Mouse (Mus musculus): ENCODE measurements around the gene Arhgap10.

The Arhgap10 gene

DNA sequence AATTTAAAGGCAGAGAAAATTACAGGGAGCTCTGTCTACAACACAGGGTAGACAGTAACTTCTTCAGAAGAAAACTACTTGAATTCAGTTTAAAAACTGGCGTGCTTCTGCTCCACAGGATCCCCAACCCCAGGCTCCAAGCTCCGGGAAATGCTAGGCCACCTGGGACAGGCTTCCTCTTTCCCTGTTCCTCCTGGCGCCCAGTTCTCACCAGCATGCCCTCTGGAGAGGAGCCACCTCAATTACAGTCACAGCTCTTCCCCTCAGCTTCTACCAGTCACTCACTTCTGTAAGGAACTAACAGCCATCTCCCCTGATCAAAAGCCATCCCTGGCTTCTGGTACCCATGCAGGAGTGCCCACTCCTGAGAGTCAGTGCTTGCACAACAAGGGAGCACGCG is 32.9 kb downstream of the Arhgap10 start:
- DNase-seq (ENCODE audit: low spot score in 2 of 2): no peak

DNA sequence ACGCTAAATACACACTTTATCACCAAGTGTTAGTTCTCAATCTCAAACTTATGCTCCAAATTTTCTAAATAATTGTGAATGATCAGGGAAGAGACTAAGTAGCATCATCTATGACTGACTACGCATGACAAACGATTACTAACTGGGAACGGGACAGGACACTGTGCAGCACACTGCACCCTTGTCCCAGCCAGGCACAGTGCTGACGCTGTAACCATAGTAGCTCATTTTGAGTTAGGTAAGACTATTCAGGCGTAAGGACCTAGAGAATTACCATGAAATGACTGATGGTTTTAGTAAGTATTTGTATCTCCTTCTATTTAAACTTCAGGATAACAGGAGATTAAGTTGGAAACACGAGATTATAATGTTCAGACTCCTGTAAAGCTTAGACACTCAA is 33.5 kb downstream of the Arhgap10 start:
- DNase-seq (ENCODE audit: low spot score in 2 of 2): no peak

DNA sequence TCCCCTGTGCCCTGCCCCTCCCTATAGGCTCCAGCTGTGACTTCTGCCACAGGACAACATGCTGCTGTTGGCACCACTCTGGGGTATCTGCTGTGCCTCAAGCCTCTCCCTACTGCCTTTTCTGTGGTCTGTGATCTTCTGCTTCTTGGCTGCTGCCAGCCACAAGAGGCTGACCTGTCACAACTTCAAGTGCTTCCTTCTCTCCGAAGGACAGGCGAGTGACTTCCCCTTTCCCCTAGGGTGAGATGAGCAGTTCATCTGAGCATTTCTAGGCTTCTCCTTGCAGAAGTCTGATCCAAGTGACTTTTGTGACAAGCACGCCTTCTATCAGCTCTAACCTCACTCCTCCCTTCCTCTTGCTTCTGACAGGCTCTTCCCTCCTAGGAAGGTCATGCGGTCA is 34.1 kb downstream of the Arhgap10 start:
- DNase-seq (ENCODE audit: low spot score in 2 of 2): no peak

DNA sequence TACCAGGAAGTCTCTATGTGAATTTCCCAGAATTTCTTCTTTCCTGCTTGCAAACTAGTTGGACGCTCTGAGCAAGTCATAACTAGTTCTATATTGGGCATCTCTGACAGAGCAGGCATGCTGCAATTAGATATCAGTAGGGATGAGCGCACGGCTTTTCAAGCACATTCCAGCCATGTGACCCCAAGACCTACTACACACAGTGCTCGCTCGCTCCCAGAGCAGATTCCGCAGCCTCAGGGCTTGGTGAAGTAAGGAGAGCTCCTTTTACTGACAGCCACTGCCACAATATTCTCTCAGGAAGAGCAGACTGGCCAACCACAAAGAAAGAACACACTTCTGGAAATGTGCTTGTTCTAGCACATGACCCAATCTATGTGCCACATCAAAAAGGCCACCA is 36.0 kb downstream of the Arhgap10 start:
- DNase-seq (ENCODE audit: low spot score in 2 of 2): no peak

GRCm38 (mm10) chr8:77479995-77480394 is 37.8 kb downstream of the Arhgap10 start:
- DNase-seq (ENCODE audit: low spot score in 2 of 2): no peak

DNA sequence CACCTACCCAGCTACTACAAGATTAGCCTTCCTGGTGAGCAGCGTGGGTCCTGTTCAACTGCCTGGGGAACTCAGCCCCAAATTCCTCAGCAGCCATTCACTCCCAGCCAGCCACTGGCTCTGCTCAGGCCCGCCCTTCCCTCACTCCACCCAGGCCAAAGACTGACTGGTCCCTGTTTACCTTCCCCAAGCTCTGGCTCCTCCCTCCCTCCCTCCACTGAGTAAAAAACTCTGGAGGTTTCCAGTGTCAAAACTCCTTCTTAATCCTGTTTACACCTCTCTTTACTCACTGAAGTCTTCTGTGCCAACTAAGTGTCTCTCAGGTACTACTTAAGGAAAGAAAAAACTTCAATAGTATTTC is 38.9 kb downstream of the Arhgap10 start:
- DNase-seq (ENCODE audit: low spot score in 2 of 2): no peak

GRCm38 (mm10) chr8:77478155-77478912 is 39.4 kb downstream of the Arhgap10 start:
- DNase-seq (ENCODE audit: low spot score in 2 of 2): no peak

DNA sequence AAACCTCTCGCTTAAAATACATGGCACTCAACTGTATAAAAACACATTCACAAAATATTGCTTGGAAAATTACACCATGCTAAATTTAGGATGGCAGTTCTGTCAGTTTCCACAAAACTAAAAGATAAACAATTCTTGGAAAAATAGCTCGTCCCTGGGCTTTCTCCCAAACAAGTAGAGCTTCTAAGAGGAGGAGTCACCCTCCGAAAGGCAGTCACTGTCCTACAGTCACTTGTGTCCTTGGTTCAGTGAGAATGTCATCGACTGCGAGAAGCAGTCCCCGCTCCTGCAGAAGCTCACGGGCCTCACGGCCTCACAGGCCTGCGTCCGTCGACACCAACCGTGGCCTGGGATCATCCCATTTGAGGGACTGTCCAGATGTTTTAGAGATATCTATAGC is 40.1 kb downstream of the Arhgap10 start:
- DNase-seq (ENCODE audit: low spot score in 2 of 2): no peak

- DNase-seq (ENCODE audit: low spot score in 2 of 2): no peak
These were observed 43.1 kb downstream of the Arhgap10 start for GRCm38 (mm10) chr8:77474614-77475013.

DNA sequence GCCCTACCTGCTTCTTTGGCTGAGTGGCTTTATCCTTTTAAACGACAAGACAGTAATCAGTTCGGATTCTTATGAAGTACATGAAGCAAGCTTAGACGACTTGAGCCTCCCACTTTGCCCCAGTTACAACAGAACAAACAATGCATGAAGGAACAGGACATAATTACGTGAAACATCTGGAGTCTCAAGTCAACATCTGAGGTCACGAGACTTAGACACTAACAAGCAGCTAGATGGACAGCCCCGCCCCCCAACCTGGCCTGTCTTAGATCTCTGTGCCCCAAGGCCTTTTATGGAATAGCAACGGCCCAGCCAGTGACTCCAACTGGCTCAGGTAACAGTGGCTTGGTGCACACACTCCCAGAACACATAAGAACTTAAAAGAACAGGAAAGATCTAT is 44.0 kb downstream of the Arhgap10 start:
- DNase-seq (ENCODE audit: low spot score in 2 of 2): no peak

- no peak for DNase-seq (ENCODE audit: low spot score in 2 of 2)
These were observed 44.4 kb downstream of the Arhgap10 start for GRCm38 (mm10) chr8:77473373-77473772.

- DNase-seq (ENCODE audit: low spot score in 2 of 2): no peak
These were observed 56.4 kb downstream of the Arhgap10 start for GRCm38 (mm10) chr8:77461392-77461791.

DNA sequence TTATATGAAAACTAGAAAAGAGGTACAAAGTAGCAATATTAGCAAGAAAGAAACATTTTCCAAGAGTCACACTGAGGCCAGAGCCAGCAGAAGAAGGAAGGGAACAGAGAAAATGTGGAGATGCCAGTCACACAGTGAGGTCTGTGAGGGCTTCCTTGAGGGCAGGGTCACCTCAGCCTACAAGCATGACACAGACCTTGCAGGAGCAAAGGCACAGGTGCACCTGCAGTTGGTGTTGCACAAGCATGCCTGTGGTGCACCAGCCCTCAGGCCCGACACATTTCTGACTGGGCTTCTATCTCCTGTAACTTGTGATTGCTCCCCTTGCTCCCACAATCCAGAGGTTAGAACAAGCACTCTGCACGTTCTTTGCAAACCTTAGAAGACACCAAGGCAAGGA is 57.4 kb downstream of the Arhgap10 start:
- no peak for DNase-seq (ENCODE audit: low spot score in 2 of 2)

DNA sequence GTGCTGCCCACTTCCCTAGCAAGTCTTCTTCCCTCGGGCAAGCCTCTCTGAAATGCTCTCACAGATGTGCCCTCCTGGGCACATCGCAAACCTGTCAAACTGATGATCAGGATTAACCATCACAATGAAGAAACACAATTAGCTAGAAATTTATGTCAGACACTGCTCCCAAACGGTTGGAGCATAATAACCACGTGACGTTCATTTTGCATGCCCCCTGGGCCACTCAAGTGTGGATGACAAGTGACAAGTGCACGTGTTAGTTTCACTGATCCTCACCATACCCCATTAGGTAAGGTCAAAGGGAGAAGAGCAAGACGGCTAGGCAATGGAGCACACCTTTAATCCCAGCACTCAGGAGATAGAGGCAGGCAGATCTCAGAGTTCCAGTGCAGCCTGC is 58.1 kb downstream of the Arhgap10 start:
- no peak for DNase-seq (ENCODE audit: low spot score in 2 of 2)

- no peak for DNase-seq (ENCODE audit: low spot score in 2 of 2)
These were observed 59.2 kb downstream of the Arhgap10 start for GRCm38 (mm10) chr8:77458575-77458974.

GRCm38 (mm10) chr8:77456263-77456662 is 61.5 kb downstream of the Arhgap10 start:
- no peak for DNase-seq (ENCODE audit: low spot score in 2 of 2)

DNA sequence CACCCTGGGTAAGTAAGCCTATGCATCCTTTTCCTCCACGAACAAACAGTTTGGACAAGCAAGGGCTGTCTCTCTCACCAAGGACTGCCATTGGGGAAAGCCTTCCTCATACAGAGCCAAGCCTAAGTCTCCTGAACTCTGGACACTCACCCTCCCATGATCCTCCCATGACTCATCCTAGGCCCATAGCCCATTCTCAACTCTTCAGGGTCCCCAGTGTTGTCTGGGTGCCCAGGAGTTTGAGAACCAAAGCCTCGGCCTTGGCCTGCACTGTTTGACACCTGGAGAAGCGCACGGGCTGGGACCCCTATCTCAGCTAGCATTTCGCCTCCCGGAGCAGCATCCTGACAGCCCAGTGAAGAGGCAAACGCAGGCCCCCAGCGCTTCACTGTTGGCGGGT is 63.9 kb downstream of the Arhgap10 start:
- DNase-seq (ENCODE audit: low spot score in 2 of 2): no peak

DNA sequence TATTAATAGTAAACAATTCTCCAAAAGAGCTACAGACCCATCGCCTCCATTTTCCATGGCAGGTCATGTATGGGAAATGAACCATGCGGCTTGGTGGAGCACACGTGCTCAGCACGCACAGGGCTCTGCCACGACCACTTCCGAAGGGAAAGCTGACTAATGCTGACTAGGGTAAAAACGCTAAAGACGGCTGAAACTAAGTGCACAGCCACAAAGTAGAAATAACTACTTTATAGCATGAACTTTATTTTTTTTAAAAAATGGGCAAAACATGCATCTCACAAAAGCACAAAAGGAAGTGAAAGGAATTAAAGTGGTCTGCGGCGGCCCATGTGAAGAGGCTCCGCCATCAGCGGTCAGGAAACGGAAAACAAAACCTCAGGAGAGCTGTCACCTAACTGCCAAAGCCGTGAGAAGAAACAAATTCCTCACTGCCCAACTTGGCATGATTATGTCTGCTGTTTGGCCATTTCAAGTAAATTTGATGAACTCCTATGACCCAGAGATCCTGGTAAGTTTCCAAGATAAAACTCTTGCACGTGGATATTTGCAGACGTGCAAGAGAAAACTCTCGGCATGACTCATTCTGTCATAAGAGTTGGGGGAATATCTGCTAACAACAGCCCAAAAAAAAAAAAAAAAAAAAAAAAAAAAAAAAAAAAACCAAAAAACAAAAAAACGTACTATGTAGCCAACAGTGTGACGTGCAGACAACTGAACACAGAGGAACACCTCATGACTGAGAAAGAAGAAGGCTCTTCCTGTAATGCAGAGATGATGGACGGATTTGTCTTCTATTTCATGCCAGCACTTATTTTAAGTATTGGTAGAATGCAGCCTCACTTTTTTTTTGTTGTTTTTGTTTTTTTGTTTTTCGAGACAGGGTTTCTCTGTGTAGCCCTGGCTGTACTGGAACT is 66.0 kb downstream of the Arhgap10 start:
- no peak for DNase-seq (ENCODE audit: low spot score in 2 of 2)

GRCm38 (mm10) chr8:77451052-77451451 is 66.7 kb downstream of the Arhgap10 start:
- DNase-seq (ENCODE audit: low spot score in 2 of 2): no peak

GRCm38 (mm10) chr8:77446294-77446693 is 71.5 kb downstream of the Arhgap10 start:
- DNase-seq (ENCODE audit: low spot score in 2 of 2): no peak

- DNase-seq (ENCODE audit: low spot score in 2 of 2): no peak
These were observed 72.1 kb downstream of the Arhgap10 start for GRCm38 (mm10) chr8:77445642-77446041.

- DNase-seq (ENCODE audit: low spot score in 2 of 2): peak in 1 of 2 experiments; percentile 21
These were observed 73.4 kb downstream of the Arhgap10 start for GRCm38 (mm10) chr8:77444166-77444870.
